Mouse (Mus musculus) gastrocnemius, adult 2 months (tissue): ENCODE results near the gene Dll4. TPM values are rescaled to one million over a fixed set of nuclear protein-coding genes. Genes with fewer than 3 reads are reported as not detected.

ENCODE experiments used
- DNase-seq: peaks from one replicate; pipeline ENCODE4 v3.0.0; 2022
- H3K27ac ChIP-seq: fragments of 200-600 bp; 2 replicates; pipeline ENCODE4 v1.8.1; 2022; ENCODE audit warnings: mild to moderate bottlenecking
- H3K4me3 ChIP-seq: fragments of 200-600 bp; 2 replicates; pipeline ENCODE4 v1.8.1; 2022; ENCODE audit warnings: mild to moderate bottlenecking, moderate library complexity
- CTCF ChIP-seq: fragments of 200-600 bp; IDR thresholded peaks from 2 replicates; pipeline ENCODE4 v1.8.1; 2022; ENCODE audit warnings: antibody characterized with exemption, mild to moderate bottlenecking, moderate library complexity
- intact Hi-C: fragments of 180-260 bp; cut with DNase I; formaldehyde crosslinking; loops from one replicate; pipeline ENCODE4 v1.15.1; 2025
- total RNA-seq, 2 experiments: library from RNA; stranded (reverse); gene quantifications; 2 replicates each; pipeline ENCODE4 v1.2.3; 2021

Dll4 gene
- total RNA-seq, 2 experiments from 2014 or later, result 3.8 to 4.8 TPM

DNA sequence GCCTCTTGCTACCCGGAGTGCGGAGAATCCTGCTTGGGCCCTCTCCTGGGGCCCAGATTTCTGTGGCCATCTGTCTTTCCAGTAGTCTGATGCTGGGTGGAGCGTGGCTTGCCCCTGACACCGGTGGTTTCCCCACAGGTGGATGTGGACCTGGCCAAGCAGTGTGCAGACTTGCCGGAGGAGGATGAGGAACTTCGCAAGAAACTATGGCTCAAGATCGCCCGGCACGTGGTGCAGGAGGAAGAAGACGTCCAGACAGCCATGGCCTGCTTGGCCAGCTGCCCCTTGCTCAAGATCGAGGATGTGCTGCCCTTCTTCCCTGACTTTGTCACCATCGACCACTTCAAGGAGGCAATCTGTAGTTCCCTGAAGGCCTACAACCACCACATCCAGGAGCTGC is 28.8 kb upstream of the Dll4 start:
- Histone ChIP-seq H3K4me3 (no peak overlapping the region), H3K27ac (no peak overlapping the region)
- DNase-seq, result no peak
- intact Hi-C loops, result no loop called here
- TF ChIP-seq CTCF, result no peak

DNA sequence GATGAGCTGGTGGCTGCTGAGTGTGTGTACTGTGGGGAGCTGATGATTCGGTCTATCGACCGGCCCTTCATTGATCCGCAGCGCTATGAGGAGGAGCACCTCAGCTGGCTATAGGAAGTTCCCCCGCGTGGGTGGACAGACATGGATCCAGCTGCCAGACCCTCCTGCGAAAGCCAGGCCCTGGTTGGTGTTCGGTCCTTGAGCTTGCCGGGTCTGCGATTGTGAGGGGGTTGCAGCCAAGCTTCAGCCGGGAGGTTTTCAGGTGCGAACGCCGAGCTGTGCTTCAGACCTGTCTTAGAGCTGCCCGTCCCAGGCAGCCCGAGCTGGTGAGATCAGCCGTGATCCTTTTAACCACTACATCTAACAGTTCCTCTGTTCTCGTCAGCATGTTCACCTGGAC is 28.1 kb upstream of the Dll4 start:
- intact Hi-C loops, result no loop called here
- Histone ChIP-seq H3K27ac (no peak overlapping the region), H3K4me3 (no peak overlapping the region)
- TF ChIP-seq CTCF, result no peak
- no peak for DNase-seq

DNA sequence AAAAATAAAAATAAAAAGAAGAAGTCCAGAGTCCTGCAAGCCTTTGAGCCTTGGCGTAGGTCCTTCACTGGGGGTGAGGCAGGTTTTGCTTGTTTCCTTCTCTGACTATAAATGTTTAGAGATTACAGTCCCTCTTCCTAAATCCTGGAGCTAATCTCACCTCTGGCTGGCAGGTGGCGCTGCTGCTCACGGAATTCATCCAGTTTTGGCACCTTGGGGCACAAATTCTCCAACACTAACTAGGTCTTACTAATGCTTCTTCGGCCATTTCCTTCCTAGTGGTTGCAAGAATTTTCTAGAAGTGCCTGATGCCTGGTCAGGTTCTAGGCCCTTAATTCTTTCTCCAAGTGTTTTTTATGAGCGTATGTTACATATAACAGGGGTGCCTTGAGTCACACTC is 27.3 kb upstream of the Dll4 start:
- Histone ChIP-seq H3K4me3 (no peak overlapping the region), H3K27ac (peak overlapping the region; percentile 83)
- DNase-seq, result peak; percentile 73
- intact Hi-C loops, result loop anchor here (1.0 to 2.0 kb wide), 2 partner anchors 116 to 139 kb away; no protein-coding TSS in a partner anchor
- TF ChIP-seq CTCF, result peak; percentile 80

DNA sequence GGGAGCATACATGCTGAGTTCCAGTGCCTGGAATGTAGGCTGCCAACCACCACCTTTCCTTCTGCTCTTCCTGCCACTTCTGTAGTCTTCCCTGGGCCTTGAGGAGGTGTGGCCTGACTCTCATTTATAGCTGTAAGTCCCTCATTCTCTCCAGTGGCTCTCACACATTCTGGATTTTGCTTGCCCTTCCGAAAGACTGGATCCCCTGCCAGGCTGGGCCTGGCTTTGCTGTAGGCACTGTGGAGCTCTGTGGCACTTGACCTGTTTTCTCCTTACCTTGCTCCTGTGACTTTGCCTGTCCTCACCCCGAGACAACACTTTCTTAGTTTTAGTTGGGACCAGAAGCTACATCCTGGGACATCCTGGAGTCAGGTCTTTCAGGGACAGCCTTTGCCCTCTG is 26.7 kb upstream of the Dll4 start:
- Histone ChIP-seq H3K27ac (peak overlapping the region; percentile 83), H3K4me3 (no peak overlapping the region)
- no peak for DNase-seq
- intact Hi-C loops, result loop anchor here (1.0 to 2.0 kb wide), 2 partner anchors 116 to 138 kb away; no protein-coding TSS in a partner anchor
- no peak for TF ChIP-seq CTCF

DNA sequence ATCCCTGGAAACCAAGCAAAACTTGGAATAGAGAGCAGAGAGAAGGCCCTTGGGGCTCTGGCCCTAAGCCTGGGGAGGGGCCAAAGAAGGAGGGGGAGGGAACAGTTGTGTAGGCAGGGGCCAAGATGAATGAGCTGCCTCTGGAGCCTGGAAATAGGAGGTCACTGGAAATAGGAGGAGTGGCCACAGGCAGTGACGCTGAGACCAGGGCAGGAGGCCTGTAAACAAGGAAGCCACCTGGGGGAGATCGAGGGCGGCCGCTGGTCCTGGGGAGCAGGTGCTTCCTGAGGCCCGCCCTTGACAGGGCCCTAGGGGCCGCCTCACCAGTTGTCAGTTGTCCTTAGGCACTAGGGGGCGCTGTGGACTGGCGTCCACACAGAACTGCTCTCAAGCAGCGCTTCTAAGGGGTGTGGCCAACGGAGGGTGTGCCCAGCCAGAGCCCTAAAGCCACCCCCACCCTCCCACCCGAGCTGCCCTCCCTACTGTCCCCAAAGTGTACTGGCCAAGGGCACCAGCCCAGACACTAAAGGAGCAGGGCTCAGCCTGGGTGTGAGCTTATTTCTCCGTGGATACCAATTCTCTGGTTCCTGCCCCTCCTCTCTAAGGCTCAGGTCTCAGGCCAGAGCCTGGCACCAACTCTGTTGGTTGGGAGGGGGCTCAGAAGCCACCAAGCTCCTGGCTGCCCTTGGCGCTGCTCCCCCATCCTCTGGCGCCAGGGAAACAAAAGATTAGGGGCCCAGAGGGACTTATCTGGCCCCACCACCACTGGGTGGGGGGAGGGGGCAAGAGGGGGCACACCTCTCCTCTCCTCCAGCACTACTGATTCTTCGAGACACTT is 25.4 kb upstream of the Dll4 start:
- DNase-seq, result peak; percentile 91
- H3K4me3 ChIP-seq, result peak overlapping the region; percentile 61
- peak; percentile 94 for TF ChIP-seq CTCF
- H3K27ac ChIP-seq, result peak overlapping the region; percentile 83
- intact Hi-C loops, result loop anchor here (1.0 to 2.0 kb wide), 3 partner anchors 25 to 115 kb away; partner anchors contain the start of gene Dll4

DNA sequence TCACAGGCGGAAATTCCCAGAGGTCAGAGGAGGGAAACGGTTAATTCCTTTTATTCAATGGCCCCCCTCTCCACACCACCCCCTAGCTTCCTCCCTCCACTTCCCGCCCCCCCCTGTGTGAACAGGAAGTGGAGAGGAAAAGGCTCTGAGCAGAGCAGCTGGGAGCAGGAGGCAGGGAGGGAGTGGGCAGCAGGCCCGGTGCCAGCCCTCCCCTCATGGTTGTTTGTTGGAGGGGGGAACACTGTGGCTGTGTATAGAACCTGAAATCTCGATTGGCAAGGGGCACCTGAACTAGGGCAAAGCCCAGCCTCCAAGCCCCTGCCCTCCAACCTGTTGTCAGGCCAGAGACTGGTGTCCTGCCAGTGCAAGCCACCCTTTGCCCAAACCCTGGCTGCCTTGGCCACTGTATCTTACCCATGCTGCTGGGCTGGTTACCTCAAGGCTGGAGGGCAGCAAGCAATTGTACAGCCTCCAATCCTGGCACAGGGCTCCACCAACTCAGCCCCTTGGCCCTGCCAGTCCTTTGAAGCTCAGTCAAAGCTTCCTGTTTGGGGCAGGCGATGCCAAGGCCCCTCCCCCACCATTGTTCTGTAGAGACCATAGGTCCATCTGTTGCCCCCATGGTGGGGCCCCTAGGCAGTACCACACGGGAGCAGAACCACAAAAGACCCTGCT is 24.6 kb upstream of the Dll4 start:
- H3K4me3 ChIP-seq, result peak overlapping the region; percentile 61
- peak; percentile 59 for DNase-seq
- intact Hi-C loops, result loop anchor here (1.0 kb wide), 2 partner anchors 24 to 36 kb away; partner anchors contain the start of gene Dll4
- TF ChIP-seq CTCF, result no peak
- peak overlapping the region; percentile 83 for H3K27ac ChIP-seq

DNA sequence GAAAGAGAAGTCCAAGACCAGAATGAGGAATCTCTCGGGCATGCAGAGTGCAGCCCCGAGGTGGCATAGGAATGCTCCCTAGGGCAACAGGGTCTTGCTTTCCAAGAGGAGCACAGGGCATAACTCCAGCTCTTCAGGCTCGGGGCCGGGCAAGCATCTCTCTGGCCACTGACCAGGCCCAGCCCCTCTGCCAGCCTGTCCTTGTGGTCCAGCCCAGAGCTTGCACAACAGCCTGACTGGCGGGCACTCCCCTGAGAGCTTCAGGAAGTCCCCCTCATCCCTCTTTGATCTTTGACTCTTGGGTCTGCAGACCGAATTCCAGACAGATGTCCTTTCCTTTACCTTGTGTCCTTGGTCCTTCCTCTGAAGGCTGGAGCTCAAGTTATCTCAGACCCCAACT is 22.7 kb upstream of the Dll4 start:
- peak; percentile 44 for DNase-seq
- H3K27ac ChIP-seq, result no peak overlapping the region
- no peak for TF ChIP-seq CTCF
- no peak overlapping the region for H3K4me3 ChIP-seq
- intact Hi-C loops, result no loop called here

DNA sequence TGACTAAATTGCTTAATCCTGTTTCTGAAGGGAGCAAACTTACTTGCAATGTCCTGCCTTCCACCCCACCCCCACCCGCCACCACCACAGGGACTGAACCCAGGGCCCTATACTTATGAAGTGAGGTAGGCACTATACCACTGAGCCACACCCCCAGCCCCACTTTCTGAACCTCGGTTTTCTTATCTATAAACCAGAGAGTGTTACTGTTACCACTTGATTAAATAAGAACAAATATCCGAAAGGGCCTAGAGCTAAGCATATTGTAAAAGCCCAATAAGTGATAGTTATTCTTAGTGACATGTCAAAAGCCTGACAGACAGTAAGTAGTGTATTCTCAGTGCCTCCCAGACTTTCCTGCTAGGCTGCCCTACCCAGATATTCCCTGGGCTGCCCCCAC is 21.2 kb upstream of the Dll4 start:
- TF ChIP-seq CTCF, result no peak
- no peak for DNase-seq
- no peak overlapping the region for H3K4me3 ChIP-seq
- H3K27ac ChIP-seq, result peak overlapping the region; percentile 16; the same call in 1 of the 2 replicates
- intact Hi-C loops, result no loop called here

DNA sequence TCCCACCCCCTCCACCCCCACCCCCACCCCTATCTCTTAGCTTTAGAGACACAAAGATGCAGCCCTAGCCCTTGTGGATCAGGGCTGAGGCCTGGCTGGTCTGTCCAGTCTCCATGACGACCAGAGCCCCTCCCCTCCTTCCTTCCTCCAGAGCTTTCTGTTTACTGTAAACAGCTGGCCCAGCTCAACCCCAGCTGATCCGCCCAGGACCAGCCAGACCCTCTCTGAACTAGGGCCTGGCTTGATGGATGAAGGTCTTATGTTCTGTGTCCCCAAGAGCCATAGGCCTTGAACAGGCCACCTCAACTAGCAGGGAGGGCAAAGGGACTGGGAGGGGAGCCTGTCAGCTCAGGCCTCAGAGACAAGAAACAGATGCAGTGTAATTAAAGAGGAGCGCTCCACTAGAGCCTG is 20.8 kb upstream of the Dll4 start:
- no peak overlapping the region for H3K4me3 ChIP-seq
- intact Hi-C loops, result no loop called here
- TF ChIP-seq CTCF, result no peak
- no peak for DNase-seq
- H3K27ac ChIP-seq, result peak overlapping the region; percentile 48; the same call in 1 of the 2 replicates

DNA sequence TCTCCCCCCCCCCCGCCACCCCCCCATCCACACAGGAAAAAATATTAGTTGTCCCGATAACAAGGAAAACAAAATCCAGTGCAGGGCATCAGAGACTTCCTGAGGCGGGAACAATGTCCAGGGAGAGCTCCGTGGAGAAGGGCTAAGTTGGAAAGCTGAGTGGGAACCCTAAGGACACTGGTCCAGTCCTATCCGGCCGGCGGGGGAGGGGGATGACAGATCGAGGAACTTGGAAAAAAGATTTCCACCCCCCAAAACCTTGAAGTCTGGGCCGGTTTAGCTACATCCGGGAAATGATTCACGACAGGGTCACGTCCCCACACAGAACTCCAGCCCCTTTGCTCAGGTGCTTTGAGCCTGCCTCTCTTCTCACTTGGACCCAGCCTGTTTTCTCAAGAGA is 14.0 kb upstream of the Dll4 start:
- Histone ChIP-seq H3K4me3 (no peak overlapping the region), H3K27ac (peak overlapping the region; percentile 76)
- no peak for TF ChIP-seq CTCF
- intact Hi-C loops, result no loop called here
- no peak for DNase-seq

DNA sequence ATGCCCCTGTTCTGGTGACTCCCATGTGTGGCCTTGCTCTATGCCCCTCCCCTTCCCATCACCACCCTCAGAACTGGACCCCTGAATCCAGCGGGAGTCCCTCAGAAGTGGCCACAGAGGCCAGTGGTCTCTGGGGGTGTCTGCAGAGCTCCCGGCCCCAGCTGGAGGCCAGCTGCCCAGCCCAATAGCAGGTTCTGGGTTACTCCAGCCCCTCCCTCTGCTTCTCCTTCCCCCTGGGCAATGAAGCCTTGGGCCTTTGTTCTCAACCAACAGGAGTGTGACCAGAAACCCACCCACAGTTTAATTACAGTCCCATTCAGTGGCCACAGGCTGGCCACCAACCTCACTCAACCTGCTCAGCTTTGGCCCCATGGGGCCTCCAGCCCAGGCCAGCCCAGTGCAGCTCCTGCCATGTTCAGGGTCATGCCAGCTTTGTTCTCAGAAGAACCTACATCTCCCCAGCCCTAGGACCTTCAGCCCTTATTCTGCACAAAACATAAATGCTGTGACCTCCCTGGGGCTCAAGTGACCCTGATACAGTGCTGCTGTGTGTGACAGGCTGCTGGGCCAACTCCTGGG is 13.1 kb upstream of the Dll4 start:
- intact Hi-C loops, result no loop called here
- no peak for TF ChIP-seq CTCF
- Histone ChIP-seq H3K27ac (peak overlapping the region; percentile 76), H3K4me3 (no peak overlapping the region)
- DNase-seq, result no peak

DNA sequence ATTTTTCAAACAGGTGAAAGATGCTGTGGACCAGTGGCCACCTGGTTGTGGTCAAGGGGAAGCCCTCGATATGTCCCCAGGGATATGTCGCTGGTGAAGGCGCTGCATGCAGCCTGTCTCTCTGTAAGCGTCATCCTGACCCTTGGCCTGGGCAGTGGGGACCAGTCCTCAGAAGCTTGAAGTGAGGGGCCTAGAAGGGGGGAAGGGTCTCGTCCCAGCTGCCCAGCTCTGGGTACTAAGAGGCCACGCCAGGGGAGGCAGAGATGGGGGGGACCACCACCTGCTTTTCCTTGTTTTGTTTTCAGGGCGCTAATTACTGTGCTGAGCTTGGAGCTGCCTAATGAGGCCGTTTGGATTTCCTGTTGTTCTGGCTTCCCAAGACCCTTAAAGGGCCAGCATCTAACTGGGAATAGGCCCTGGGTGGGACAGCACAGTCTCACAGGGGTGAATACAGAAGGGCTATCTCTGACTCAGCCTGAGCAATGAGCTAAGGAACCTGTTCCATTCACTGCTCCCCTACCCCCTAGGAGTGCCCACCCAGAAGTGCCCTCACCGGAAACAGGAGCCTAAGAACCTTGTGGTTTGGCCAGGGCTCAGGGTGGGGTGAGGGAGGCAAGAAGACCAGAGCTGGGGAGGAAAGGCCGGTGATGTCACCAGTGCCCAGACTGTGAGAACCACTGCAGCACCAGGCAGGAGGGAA is 11.7 kb upstream of the Dll4 start:
- intact Hi-C loops, result no loop called here
- H3K27ac ChIP-seq, result peak overlapping the region; percentile 76
- peak overlapping the region; percentile 44 for H3K4me3 ChIP-seq
- TF ChIP-seq CTCF, result no peak
- no peak for DNase-seq
